Mouse (Mus musculus): ENCODE data around the gene Cox20. TPM values are rescaled to one million over a fixed set of nuclear protein-coding genes. Genes with fewer than 3 reads are reported as not detected.

Cox20 gene
- polyA plus RNA-seq, 1 experiment from 2014 or later = 134 TPM

DNA sequence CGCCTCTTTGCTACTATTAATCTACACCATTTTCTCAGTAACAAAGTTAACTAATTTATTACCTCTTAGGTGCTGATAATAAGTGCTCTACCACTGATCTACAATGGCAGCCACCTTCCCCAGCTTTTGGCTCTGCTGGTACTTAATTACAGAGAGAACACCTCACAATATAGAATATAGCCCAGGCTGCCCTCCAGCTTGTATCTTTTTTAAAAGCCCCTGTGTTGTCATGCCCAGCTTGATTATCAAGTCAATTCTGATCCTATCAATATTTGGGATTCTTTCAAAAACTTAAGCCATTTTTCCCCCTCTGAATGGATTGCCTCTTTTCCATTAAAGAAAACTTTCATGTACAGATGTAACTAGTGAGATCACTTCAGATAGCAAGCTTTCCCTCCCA lies 8.0 kb downstream of the Cox20 start:
- no peak overlapping the region for H3K4me2 ChIP-seq (replicated peaks)
- H3K36me3 ChIP-seq (replicated peaks; ENCODE audit: control insufficient read depth, insufficient read depth) = peaks cover 92% of the 10 kb centered on the region
- DNase-seq (ENCODE audit: low spot score) (no peak), ATAC-seq (ENCODE audit: low FRiP score) (no peak)
- H3K4me1 ChIP-seq (replicated peaks; ENCODE audit: control insufficient read depth, insufficient read depth, low read length) = peaks cover under 1% of the 10 kb centered on the region
- 83% methylated on average over 1 of the region's 1 CpGs for WGBS
- no peak overlapping the region for H3K9ac ChIP-seq
- H3K27ac ChIP-seq = no peak overlapping the region
- no peaks in the 10 kb centered on the region for H3K9me3 ChIP-seq (ENCODE audit: control insufficient read depth, low read length)
- no peak overlapping the region for H3K4me3 ChIP-seq (replicated peaks; ENCODE audit: low read length)
- H3K27me3 ChIP-seq (ENCODE audit: control insufficient read depth, insufficient read depth, low read length) = no peaks in the 10 kb centered on the region

DNA sequence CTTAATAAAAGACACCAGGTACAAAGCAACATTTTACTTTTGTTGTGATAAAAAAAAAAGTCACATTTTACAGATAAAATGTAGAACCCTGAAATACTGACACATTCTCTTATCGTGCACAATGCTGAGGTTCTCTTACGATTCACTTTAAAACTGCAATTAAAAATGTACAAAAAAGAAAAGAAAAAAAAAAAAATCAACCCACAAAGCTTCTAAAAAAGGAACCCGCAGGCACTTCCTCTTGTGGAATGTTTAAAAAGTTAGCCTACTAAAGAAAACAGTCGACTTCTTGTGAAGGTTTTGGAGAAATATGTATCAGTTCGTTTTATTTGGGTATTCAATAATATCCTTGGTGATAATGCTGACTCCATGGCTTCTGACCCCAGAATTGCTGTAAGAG lies 10.1 kb downstream of the Cox20 start:
- DNase-seq (ENCODE audit: low spot score) (no peak), ATAC-seq (ENCODE audit: low FRiP score) (no peak)
- H3K27ac ChIP-seq = no peak overlapping the region
- no peaks in the 10 kb centered on the region for H3K9me3 ChIP-seq (ENCODE audit: control insufficient read depth, low read length)
- H3K27me3 ChIP-seq (ENCODE audit: control insufficient read depth, insufficient read depth, low read length) = no peaks in the 10 kb centered on the region
- WGBS = 87% methylated on average over 5 of the region's 5 CpGs
- no peak overlapping the region for H3K4me2 ChIP-seq (replicated peaks)
- H3K9ac ChIP-seq = no peak overlapping the region
- H3K4me1 ChIP-seq (replicated peaks; ENCODE audit: control insufficient read depth, insufficient read depth, low read length) = peaks cover 4% of the 10 kb centered on the region
- H3K4me3 ChIP-seq (replicated peaks; ENCODE audit: low read length) = no peak overlapping the region
- H3K36me3 ChIP-seq (replicated peaks; ENCODE audit: control insufficient read depth, insufficient read depth) = peaks cover 93% of the 10 kb centered on the region

GRCm38 (mm10) chr1:178329946-178330345 lies 11.0 kb downstream of the Cox20 start:
- H3K27me3 ChIP-seq (ENCODE audit: control insufficient read depth, insufficient read depth, low read length) = no peaks in the 10 kb centered on the region
- no peak overlapping the region for H3K9ac ChIP-seq
- no peak overlapping the region for H3K4me2 ChIP-seq (replicated peaks)
- ATAC-seq (ENCODE audit: low FRiP score) (no peak), DNase-seq (ENCODE audit: low spot score) (no peak)
- no peaks in the 10 kb centered on the region for H3K9me3 ChIP-seq (ENCODE audit: control insufficient read depth, low read length)
- H3K36me3 ChIP-seq (replicated peaks; ENCODE audit: control insufficient read depth, insufficient read depth) = peaks cover 94% of the 10 kb centered on the region
- H3K4me1 ChIP-seq (replicated peaks; ENCODE audit: control insufficient read depth, insufficient read depth, low read length) = peaks cover 12% of the 10 kb centered on the region
- WGBS = 82% methylated on average over 6 of the region's 6 CpGs
- no peak overlapping the region for H3K4me3 ChIP-seq (replicated peaks; ENCODE audit: low read length)
- no peak overlapping the region for H3K27ac ChIP-seq

- peaks cover 20% of the 10 kb centered on the region for H3K4me1 ChIP-seq (replicated peaks; ENCODE audit: control insufficient read depth, insufficient read depth, low read length)
- peak overlapping the region; percentile 100 for H3K9ac ChIP-seq
- H3K4me2 ChIP-seq (replicated peaks) = peak overlapping the region; percentile 97
- H3K9me3 ChIP-seq (ENCODE audit: control insufficient read depth, low read length) = no peaks in the 10 kb centered on the region
- WGBS = under 1% methylated on average over 16 of the region's 16 CpGs
- H3K36me3 ChIP-seq (replicated peaks; ENCODE audit: control insufficient read depth, insufficient read depth) = peaks cover 48% of the 10 kb centered on the region
- no peak for DNase-seq (ENCODE audit: low spot score)
- H3K4me3 ChIP-seq (replicated peaks; ENCODE audit: low read length) = peak overlapping the region; percentile 94
- H3K27me3 ChIP-seq (ENCODE audit: control insufficient read depth, insufficient read depth, low read length) = no peaks in the 10 kb centered on the region
- peak overlapping the region; percentile 99 for H3K27ac ChIP-seq
- ATAC-seq (ENCODE audit: low FRiP score) = no peak
Measured at GRCm38 (mm10) chr1:178335860-178336261, 16.9 kb downstream of the Cox20 start.

- peaks cover 44% of the 10 kb centered on the region for H3K36me3 ChIP-seq (replicated peaks; ENCODE audit: control insufficient read depth, insufficient read depth)
- under 1% methylated on average over 38 of the region's 53 CpGs for WGBS
- peak overlapping the region; percentile 100 for H3K9ac ChIP-seq
- H3K4me1 ChIP-seq (replicated peaks; ENCODE audit: control insufficient read depth, insufficient read depth, low read length) = peaks cover 20% of the 10 kb centered on the region
- H3K27me3 ChIP-seq (ENCODE audit: control insufficient read depth, insufficient read depth, low read length) = no peaks in the 10 kb centered on the region
- DNase-seq (ENCODE audit: low spot score) (peak; percentile 95), ATAC-seq (ENCODE audit: low FRiP score) (peak; percentile 93)
- H3K27ac ChIP-seq = peak overlapping the region; percentile 99
- peak overlapping the region; percentile 94 for H3K4me3 ChIP-seq (replicated peaks; ENCODE audit: low read length)
- no peaks in the 10 kb centered on the region for H3K9me3 ChIP-seq (ENCODE audit: control insufficient read depth, low read length)
- peak overlapping the region; percentile 97 for H3K4me2 ChIP-seq (replicated peaks)
Measured at GRCm38 (mm10) chr1:178336289-178336775, 17.4 kb downstream of the Cox20 start.

DNA sequence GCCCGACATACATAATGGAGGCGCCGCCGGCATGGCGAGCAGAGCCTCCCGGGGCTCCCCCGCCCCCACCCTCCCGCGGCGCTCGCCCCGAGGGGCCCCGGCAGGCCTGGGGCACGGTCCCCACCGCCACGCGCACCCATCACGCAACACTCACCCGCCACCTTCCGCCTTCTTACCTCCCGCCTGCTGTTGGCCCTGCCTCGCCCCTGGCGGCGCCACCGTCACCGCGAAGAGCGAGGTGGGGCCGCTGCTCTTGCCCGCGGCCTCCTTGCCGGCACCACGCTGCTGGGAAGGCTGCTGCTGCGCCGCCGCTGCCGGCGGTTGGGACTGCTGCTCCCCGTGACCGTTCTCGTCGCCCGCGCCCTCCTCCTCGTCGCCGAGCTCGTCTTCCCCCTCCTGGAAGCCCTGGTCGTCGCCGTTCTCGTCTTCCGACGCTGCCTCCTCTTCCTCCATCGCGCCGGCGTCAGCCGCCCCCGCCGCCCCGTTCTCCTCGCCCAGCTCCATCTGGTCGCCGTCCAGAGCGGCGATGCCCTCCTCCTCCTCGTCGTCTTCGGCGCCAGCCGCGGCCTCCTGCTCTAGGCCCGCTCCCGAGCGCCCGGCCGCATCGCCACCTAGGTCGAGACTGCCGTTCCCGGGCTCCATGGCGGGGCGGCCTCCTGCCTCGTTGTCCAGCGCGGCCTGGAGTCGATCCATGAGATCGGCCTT lies 18.0 kb downstream of the Cox20 start:
- Histone ChIP-seq H3K4me1 (replicated peaks; ENCODE audit: control insufficient read depth, insufficient read depth, low read length) (peaks cover 20% of the 10 kb centered on the region), H3K27ac (peak overlapping the region; percentile 99), H3K9ac (peak overlapping the region; percentile 100), H3K36me3 (replicated peaks; ENCODE audit: control insufficient read depth, insufficient read depth) (peaks cover 38% of the 10 kb centered on the region), H3K4me3 (replicated peaks; ENCODE audit: low read length) (peak overlapping the region; percentile 94), H3K9me3 (ENCODE audit: control insufficient read depth, low read length) (no peaks in the 10 kb centered on the region), H3K4me2 (replicated peaks) (peak overlapping the region; percentile 97), H3K27me3 (ENCODE audit: control insufficient read depth, insufficient read depth, low read length) (no peaks in the 10 kb centered on the region)
- peak; percentile 60 for ATAC-seq (ENCODE audit: low FRiP score)
- under 1% methylated on average over 76 of the region's 89 CpGs for WGBS
- no peak for DNase-seq (ENCODE audit: low spot score)

DNA sequence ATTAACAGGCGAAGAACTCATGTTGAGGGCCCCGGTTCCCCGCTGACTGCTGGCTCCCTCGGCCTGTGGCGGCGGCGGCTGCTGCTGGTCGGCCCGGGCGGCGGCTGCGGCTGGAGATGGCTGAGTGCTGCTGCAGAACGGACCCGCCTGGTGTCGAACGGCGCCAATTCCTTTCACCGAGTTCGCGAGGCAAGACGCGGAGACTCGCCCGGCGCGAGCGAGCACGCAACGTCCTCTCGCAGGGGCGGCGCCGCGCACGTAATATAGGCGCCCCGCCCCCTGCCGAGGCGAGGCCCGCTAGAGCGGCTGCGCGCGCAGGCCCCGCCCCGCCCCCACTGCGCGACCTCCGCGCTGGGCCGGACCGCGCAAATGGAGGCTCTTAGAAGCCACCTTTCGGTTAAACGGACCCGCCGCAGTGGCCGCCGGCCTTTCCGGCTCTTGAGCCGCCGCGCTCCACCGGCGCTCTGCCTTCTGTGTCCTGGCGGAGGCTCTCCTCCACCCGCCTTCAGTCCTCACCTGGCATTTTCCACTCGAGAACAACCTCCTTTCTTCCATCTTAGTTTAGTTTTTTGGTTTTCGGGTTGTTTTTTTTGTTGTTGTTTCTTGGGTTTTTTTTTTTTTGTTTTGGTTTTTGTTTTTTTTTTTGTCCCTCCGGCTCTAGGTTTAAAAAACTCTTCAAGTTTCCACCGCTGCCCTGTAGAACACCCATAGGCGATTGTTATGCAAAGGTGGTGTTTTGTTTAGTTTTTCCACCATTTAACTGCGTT lies 18.8 kb downstream of the Cox20 start, which contains the start of gene Hnrnpu:
TSS of gene Hnrnpu (minus strand) at position 247 of the 767 bp plus-strand sequence.
- H3K27ac ChIP-seq = peak within 1 kb of the TSS; percentile 99
- ATAC-seq (ENCODE audit: low FRiP score) (peak; percentile 87), DNase-seq (ENCODE audit: low spot score) (peak; percentile 99)
- H3K9ac ChIP-seq = peak within 1 kb of the TSS; percentile 100
- H3K4me3 ChIP-seq (replicated peaks; ENCODE audit: low read length) = peak within 1 kb of the TSS; percentile 94
- peaks cover 20% of the 10 kb centered on the region for H3K4me1 ChIP-seq (replicated peaks; ENCODE audit: control insufficient read depth, insufficient read depth, low read length)
- H3K4me2 ChIP-seq (replicated peaks) = peak within 1 kb of the TSS; percentile 97
- H3K9me3 ChIP-seq (ENCODE audit: control insufficient read depth, low read length) = no peaks in the 10 kb centered on the region
- H3K36me3 ChIP-seq (replicated peaks; ENCODE audit: control insufficient read depth, insufficient read depth) = peaks cover 30% of the 10 kb centered on the region
- WGBS = under 1% methylated on average over 67 of the region's 73 CpGs
- no peaks in the 10 kb centered on the region for H3K27me3 ChIP-seq (ENCODE audit: control insufficient read depth, insufficient read depth, low read length)

GRCm38 (mm10) chr1:178338318-178338641 lies 19.4 kb downstream of the Cox20 start:
- 3% methylated on average over 6 of the region's 6 CpGs for WGBS
- DNase-seq (ENCODE audit: low spot score) (no peak), ATAC-seq (ENCODE audit: low FRiP score) (no peak)
- peaks cover 20% of the 10 kb centered on the region for H3K4me1 ChIP-seq (replicated peaks; ENCODE audit: control insufficient read depth, insufficient read depth, low read length)
- peak overlapping the region; percentile 97 for H3K4me2 ChIP-seq (replicated peaks)
- H3K9me3 ChIP-seq (ENCODE audit: control insufficient read depth, low read length) = no peaks in the 10 kb centered on the region
- peak overlapping the region; percentile 94 for H3K4me3 ChIP-seq (replicated peaks; ENCODE audit: low read length)
- H3K27me3 ChIP-seq (ENCODE audit: control insufficient read depth, insufficient read depth, low read length) = no peaks in the 10 kb centered on the region
- peak overlapping the region; percentile 100 for H3K9ac ChIP-seq
- peaks cover 24% of the 10 kb centered on the region for H3K36me3 ChIP-seq (replicated peaks; ENCODE audit: control insufficient read depth, insufficient read depth)
- H3K27ac ChIP-seq = peak overlapping the region; percentile 99

- no peaks in the 10 kb centered on the region for H3K27me3 ChIP-seq (ENCODE audit: control insufficient read depth, insufficient read depth, low read length)
- no peaks in the 10 kb centered on the region for H3K9me3 ChIP-seq (ENCODE audit: control insufficient read depth, low read length)
- no peak overlapping the region for H3K9ac ChIP-seq
- DNase-seq (ENCODE audit: low spot score) (no peak), ATAC-seq (ENCODE audit: low FRiP score) (no peak)
- H3K36me3 ChIP-seq (replicated peaks; ENCODE audit: control insufficient read depth, insufficient read depth) = peaks cover 6% of the 10 kb centered on the region
- no peak overlapping the region for H3K27ac ChIP-seq
- 92% methylated on average over 2 of the region's 2 CpGs for WGBS
- no peak overlapping the region for H3K4me3 ChIP-seq (replicated peaks; ENCODE audit: low read length)
- peaks cover 6% of the 10 kb centered on the region; the same call in 1 of the 2 replicates for H3K4me1 ChIP-seq (replicated peaks; ENCODE audit: control insufficient read depth, insufficient read depth, low read length)
- no peak overlapping the region for H3K4me2 ChIP-seq (replicated peaks)
Measured at GRCm38 (mm10) chr1:178340213-178340612, 21.3 kb downstream of the Cox20 start.

Data from hindbrain, embryonic 14.5 days (tissue).